Mouse (Mus musculus) stomach, embryonic 14.5 days (tissue): Measurements from ENCODE around the gene Gm39566. TPM values are rescaled to one million over a fixed set of nuclear protein-coding genes. Genes with fewer than 3 reads are reported as not detected.

Experiments used
- ATAC-seq: fragments of 200-750 bp; cut with Nextera tagmentation; 2 replicates; pipeline ENCODE4 v1.8.0; 2017; ENCODE audit warnings: low read depth, moderate TSS enrichment; ENCODE audit not compliant: insufficient number of reproducible peaks, insufficient read depth, low FRiP score
- H3K27ac ChIP-seq: fragments of 300-500 bp; sonication (generic); 2 replicates; pipeline ENCODE4 v1.5.1; 2014; ENCODE audit warnings: mild to moderate bottlenecking, low read length, moderate library complexity, mixed read lengths
- H3K27me3 ChIP-seq: fragments of 300-500 bp; sonication (generic); 2 replicates; pipeline ENCODE4 v1.6.1; 2014; ENCODE audit warnings: low read length, control low read depth, mixed read lengths; ENCODE audit not compliant: control insufficient read depth, insufficient read depth
- H3K36me3 ChIP-seq: fragments of 300-500 bp; sonication (generic); 2 replicates; pipeline ENCODE4 v1.6.1; 2014; ENCODE audit warnings: mild to moderate bottlenecking, control low read depth, low read length, moderate library complexity, mixed read lengths; ENCODE audit not compliant: control insufficient read depth, insufficient read depth
- H3K4me1 ChIP-seq: fragments of 300-500 bp; sonication (generic); 2 replicates; pipeline ENCODE4 v1.6.1; 2014; ENCODE audit warnings: low read length, control low read depth, mixed read lengths; ENCODE audit not compliant: control insufficient read depth, insufficient read depth
- H3K4me2 ChIP-seq: fragments of 300-500 bp; sonication (generic); replicated peaks from 2 replicates; pipeline ENCODE4 v1.6.1; 2014; ENCODE audit warnings: low read depth, low read length, control low read depth
- H3K4me3 ChIP-seq: fragments of 300-500 bp; sonication (generic); 2 replicates; pipeline ENCODE4 v1.5.1; 2014; ENCODE audit warnings: low read depth, low read length, control low read depth
- H3K9ac ChIP-seq: fragments of 300-500 bp; sonication (generic); replicated peaks from 2 replicates; pipeline ENCODE4 v1.6.1; 2014; ENCODE audit warnings: low read depth, mild to moderate bottlenecking, control low read depth, low read length, moderate library complexity, mixed read lengths
- H3K9me3 ChIP-seq: fragments of 300-500 bp; sonication (generic); 2 replicates; pipeline ENCODE4 v1.6.1; 2016; ENCODE audit warnings: low read depth, low read length, control low read depth; ENCODE audit not compliant: control insufficient read depth
- WGBS: fragments of 180-500 bp; shearing (Covaris S2); extraction: QIAGEN DNeasy Blood & Tissue Kit; methylation state at CpG from one replicate; pipeline ENCODE4 v1.1.7; 2014; 5-methylcytosine and 5-hydroxymethylcytosine counted together
- polyA plus RNA-seq: library from polyadenylated mRNA; unstranded; fragments of >200 nt; fragmentation: Nextera tagmentation; extraction: Ambion mirVana; gene quantifications from 2 replicates; pipeline ENCODE4 v1.2.1, GENCODE M21; 2014

Gm39566 gene
- polyA plus RNA-seq, 1 experiment from 2014 or later = not detected

- WGBS = 92% methylated on average over 8 of the region's 8 CpGs
- no peak overlapping the region for H3K9ac ChIP-seq
- no peak for ATAC-seq
Observed at GRCm38 (mm10) chr11:69818871-69819270, 3.8 kb upstream of the Gm39566 start.

GRCm38 (mm10) chr11:69818365-69818764 is 3.3 kb upstream of the Gm39566 start, which contains the start of gene Spem2:
Spem2 (minus strand) TSS chr11:69818465.
- no peak within 1 kb of the TSS for H3K27ac ChIP-seq
- no peaks in the 10 kb centered on the region for H3K27me3 ChIP-seq
- WGBS = 78% methylated on average over 2 of the region's 2 CpGs
- H3K9me3 ChIP-seq = peaks cover 3% of the 10 kb centered on the region; the same call in 1 of the 2 replicates
- no peak within 1 kb of the TSS for H3K4me3 ChIP-seq
- no peaks in the 10 kb centered on the region for H3K36me3 ChIP-seq
- no peak within 1 kb of the TSS for H3K4me2 ChIP-seq
- no peak for ATAC-seq
- H3K4me1 ChIP-seq = no peaks in the 10 kb centered on the region
- no peak within 1 kb of the TSS for H3K9ac ChIP-seq

More at GRCm38 (mm10) chr11:69818871-69819270, 3.8 kb upstream of the Gm39566 start:
- Histone ChIP-seq H3K4me1 (no peaks in the 10 kb centered on the region), H3K36me3 (no peaks in the 10 kb centered on the region), H3K4me2 (no peak overlapping the region), H3K27me3 (no peaks in the 10 kb centered on the region), H3K27ac (no peak overlapping the region), H3K4me3 (no peak overlapping the region), H3K9me3 (peaks cover 3% of the 10 kb centered on the region; the same call in 1 of the 2 replicates)

- Histone ChIP-seq H3K9ac (no peak overlapping the region), H3K4me3 (no peak overlapping the region), H3K27ac (no peak overlapping the region), H3K4me2 (no peak overlapping the region), H3K9me3 (peaks cover 3% of the 10 kb centered on the region; the same call in 1 of the 2 replicates), H3K4me1 (no peaks in the 10 kb centered on the region), H3K36me3 (no peaks in the 10 kb centered on the region), H3K27me3 (no peaks in the 10 kb centered on the region)
- WGBS = 91% methylated on average over 12 of the region's 12 CpGs
- ATAC-seq = no peak
Observed at GRCm38 (mm10) chr11:69816520-69816919, 1.4 kb upstream of the Gm39566 start.

GRCm38 (mm10) chr11:69810280-69810679 is 4.8 kb downstream of the Gm39566 start:
- no peak overlapping the region for H3K4me2 ChIP-seq
- H3K27ac ChIP-seq = no peak overlapping the region
- no peak overlapping the region for H3K4me3 ChIP-seq
- 0 out of 2 replicates have a peak, but pooled peaks cover 3% of the 10 kb centered on the region for H3K27me3 ChIP-seq
- no peak overlapping the region for H3K9ac ChIP-seq
- H3K36me3 ChIP-seq = no peaks in the 10 kb centered on the region
- H3K9me3 ChIP-seq = no peaks in the 10 kb centered on the region; the same call in 1 of the 2 replicates
- H3K4me1 ChIP-seq = no peaks in the 10 kb centered on the region
- no peak for ATAC-seq

- Histone ChIP-seq H3K4me3 (no peak overlapping the region), H3K4me2 (no peak overlapping the region), H3K36me3 (no peaks in the 10 kb centered on the region), H3K27me3 (0 out of 2 replicates have a peak, but pooled peaks cover 3% of the 10 kb centered on the region), H3K9ac (no peak overlapping the region), H3K27ac (no peak overlapping the region), H3K9me3 (no peaks in the 10 kb centered on the region; the same call in 1 of the 2 replicates), H3K4me1 (peaks cover 18% of the 10 kb centered on the region)
- no peak for ATAC-seq
- 73% methylated on average over 2 of the region's 2 CpGs for WGBS
Observed at GRCm38 (mm10) chr11:69807641-69808040, 7.5 kb downstream of the Gm39566 start.

- H3K27ac ChIP-seq = no peak overlapping the region
- no peaks in the 10 kb centered on the region for H3K36me3 ChIP-seq
- H3K9ac ChIP-seq = no peak overlapping the region
- no peaks in the 10 kb centered on the region; the same call in 1 of the 2 replicates for H3K9me3 ChIP-seq
- no peak for ATAC-seq
- peaks cover 3% of the 10 kb centered on the region; the same call in 1 of the 2 replicates for H3K27me3 ChIP-seq
- no peak overlapping the region for H3K4me3 ChIP-seq
- H3K4me2 ChIP-seq = no peak overlapping the region
- WGBS = 72% methylated on average over 4 of the region's 4 CpGs
- H3K4me1 ChIP-seq = peaks cover 29% of the 10 kb centered on the region
Observed at GRCm38 (mm10) chr11:69806378-69806777, 8.7 kb downstream of the Gm39566 start.

GRCm38 (mm10) chr11:69804972-69805909 is 9.9 kb downstream of the Gm39566 start, which contains the start of gene Tmem102:
Tmem102 (minus strand) TSS chr11:69805624.
- ATAC-seq = peak; percentile 48; the same call in 1 of the 2 replicates
- peak within 1 kb of the TSS; percentile 57 for H3K4me3 ChIP-seq
- H3K4me2 ChIP-seq = peak within 1 kb of the TSS; percentile 99
- H3K36me3 ChIP-seq = no peaks in the 10 kb centered on the region
- WGBS = 12% methylated on average over 29 of the region's 29 CpGs
- peaks cover 34% of the 10 kb centered on the region for H3K4me1 ChIP-seq
- no peak within 1 kb of the TSS; the same call in 1 of the 2 replicates for H3K9ac ChIP-seq
- no peaks in the 10 kb centered on the region for H3K9me3 ChIP-seq
- peaks cover 3% of the 10 kb centered on the region; the same call in 1 of the 2 replicates for H3K27me3 ChIP-seq
- H3K27ac ChIP-seq = no peak within 1 kb of the TSS; the same call in 1 of the 2 replicates

GRCm38 (mm10) chr11:69804652-69804940 is 10.5 kb downstream of the Gm39566 start:
- WGBS = 11% methylated on average over 12 of the region's 12 CpGs
- H3K36me3 ChIP-seq = no peaks in the 10 kb centered on the region
- peaks cover 3% of the 10 kb centered on the region; the same call in 1 of the 2 replicates for H3K27me3 ChIP-seq
- H3K4me2 ChIP-seq = peak overlapping the region; percentile 99
- no peak overlapping the region; the same call in 1 of the 2 replicates for H3K9ac ChIP-seq
- H3K27ac ChIP-seq = no peak overlapping the region
- H3K4me1 ChIP-seq = peaks cover 39% of the 10 kb centered on the region
- no peaks in the 10 kb centered on the region for H3K9me3 ChIP-seq
- H3K4me3 ChIP-seq = peak overlapping the region; percentile 57
- no peak for ATAC-seq
